In genomic region chr2:57832565-57833355, GRCm38 (mm10) we compare ENCODE assay signal across 9 mouse cellular contexts.
A peak's percentile ranks its signal among the peaks of the same experiment; 100 is the strongest.
DNase-seq lines count a peak whose midpoint lies in the region; ATAC-seq and TF ChIP-seq lines count a peak whose summit lies in the region.
"Had no signal": no experiment of that assay in that cellular context is flagged by ENCODE, and none has a peak within 500 bp of the region (broad histone marks: within the 10 kb centered on the region; RNA-seq: fewer than 3 reads in every experiment).

No protein-coding gene starts in this region.

- no peak overlapping the region for H3K9ac ChIP-seq in heart, adult 2 months (ENCODE audit: low read depth, low read length)
- H3K9ac ChIP-seq in forebrain, embryonic 16.5 days (replicated peaks; ENCODE audit: low read depth, low read length): no peak overlapping the region
- H3K9ac ChIP-seq: limb, embryonic 12.5 days had no signal

- H3K4me2 ChIP-seq in forebrain, embryonic 16.5 days (ENCODE audit: low read length): no peak overlapping the region
- H3K4me2 ChIP-seq: limb, embryonic 12.5 days had no signal

- H3K79me2 ChIP-seq in heart, adult 2 months (replicated peaks; ENCODE audit: control insufficient read depth, insufficient read depth, low read length): no peaks in the 10 kb centered on the region

- no peaks in the 10 kb centered on the region for H3K36me3 ChIP-seq in heart, adult 2 months (ENCODE audit: control insufficient read depth, insufficient read depth, low read length)
- H3K36me3 ChIP-seq in heart, embryonic 10.5 days: no peaks in the 10 kb centered on the region
- no peaks in the 10 kb centered on the region for H3K36me3 ChIP-seq in forebrain, embryonic 16.5 days (ENCODE audit: control insufficient read depth, insufficient read depth)
- H3K36me3 ChIP-seq: limb, embryonic 12.5 days had no signal

- no peak for ATAC-seq in forebrain, embryonic 16.5 days

- H3K27ac ChIP-seq in heart, adult 2 months: no peak overlapping the region
- no peak overlapping the region for H3K27ac ChIP-seq in heart, embryonic 10.5 days
- H3K27ac ChIP-seq in forebrain, embryonic 16.5 days (ENCODE audit: low read length): no peak overlapping the region
- H3K27ac ChIP-seq: limb, embryonic 12.5 days had no signal

- intact Hi-C loops in heart, adult 2 months (cut with DNase I): loop anchor here (10.0 kb wide), 1 partner anchor 1718 kb away; no protein-coding TSS in a partner anchor

- no peaks in the 10 kb centered on the region for H3K9me3 ChIP-seq in heart, embryonic 10.5 days
- no peaks in the 10 kb centered on the region for H3K9me3 ChIP-seq in forebrain, embryonic 16.5 days (ENCODE audit: control insufficient read depth, low read length)
- H3K9me3 ChIP-seq: limb, embryonic 12.5 days had no signal

- no peaks in the 10 kb centered on the region for H3K27me3 ChIP-seq in heart, adult 2 months (ENCODE audit: control insufficient read depth, insufficient read depth, low read length)
- H3K27me3 ChIP-seq in heart, embryonic 10.5 days (ENCODE audit: insufficient read depth, poor library complexity, severe bottlenecking): no peaks in the 10 kb centered on the region
- no peaks in the 10 kb centered on the region for H3K27me3 ChIP-seq in forebrain, embryonic 16.5 days (replicated peaks; ENCODE audit: control insufficient read depth, insufficient read depth, low read length)
- H3K27me3 ChIP-seq: limb, embryonic 12.5 days had no signal

- peak; percentile 79 for TF ChIP-seq CTCF in heart, adult 2 months (IDR thresholded peaks at IDR 0.05)

- 42% methylated on average over 12 of the region's 12 CpGs for WGBS in heart, adult 2 months
- WGBS in heart, embryonic 10.5 days: 53% methylated on average over 12 of the region's 12 CpGs
- 52% methylated on average over 12 of the region's 12 CpGs for WGBS in forebrain, embryonic 16.5 days

- TF ChIP-seq EP300 in heart, adult 2 months (IDR thresholded peaks at IDR 0.05; ENCODE audit: insufficient read depth, low read depth, low read length): no peak

- H3K4me1 ChIP-seq in heart, adult 2 months (ENCODE audit: control insufficient read depth, insufficient read depth, low read length): no peaks in the 10 kb centered on the region
- H3K4me1 ChIP-seq in heart, embryonic 10.5 days: no peaks in the 10 kb centered on the region
- H3K4me1 ChIP-seq in forebrain, embryonic 16.5 days (replicated peaks; ENCODE audit: control insufficient read depth, insufficient read depth, low read length): no peaks in the 10 kb centered on the region

- H3K4me3 ChIP-seq in heart, adult 2 months: no peak overlapping the region
- no peak overlapping the region for H3K4me3 ChIP-seq in heart, embryonic 10.5 days
- H3K4me3 ChIP-seq in forebrain, embryonic 16.5 days (replicated peaks; ENCODE audit: low read length): no peak overlapping the region
- H3K4me3 ChIP-seq: limb, embryonic 12.5 days had no signal

- no peak for TF ChIP-seq POLR2A in heart, adult 2 months (IDR thresholded peaks at IDR 0.05; ENCODE audit: insufficient read depth, low read depth, low read length)

- peak in 1 of 2 experiments; percentile 22 for DNase-seq in heart, adult 2 months
- no peak for DNase-seq in heart, embryonic 10.5 days (ENCODE audit: low spot score)
- peak; percentile 2 for DNase-seq in 3134 (ENCODE audit: extremely low read depth, insufficient read length, low spot score)
- DNase-seq in ZHBTc4 (ENCODE audit: low read depth, low spot score): peak; percentile 42
- DNase-seq in embryo, embryonic 11.5 days (ENCODE audit: low read depth, low spot score): peak; percentile 35
- peak; percentile 76 to 81 for DNase-seq in layer of hippocampus, postnatal 10 days (ENCODE audit: low spot score in 2 of 2)
- peak; percentile 38 for DNase-seq in right cerebral cortex, adult 18-20 months
